Mouse (Mus musculus): ENCODE measurements around the gene Dolpp1.
A peak's percentile ranks its signal among the peaks of the same experiment; 100 is the strongest.

Dolpp1 gene

DNA sequence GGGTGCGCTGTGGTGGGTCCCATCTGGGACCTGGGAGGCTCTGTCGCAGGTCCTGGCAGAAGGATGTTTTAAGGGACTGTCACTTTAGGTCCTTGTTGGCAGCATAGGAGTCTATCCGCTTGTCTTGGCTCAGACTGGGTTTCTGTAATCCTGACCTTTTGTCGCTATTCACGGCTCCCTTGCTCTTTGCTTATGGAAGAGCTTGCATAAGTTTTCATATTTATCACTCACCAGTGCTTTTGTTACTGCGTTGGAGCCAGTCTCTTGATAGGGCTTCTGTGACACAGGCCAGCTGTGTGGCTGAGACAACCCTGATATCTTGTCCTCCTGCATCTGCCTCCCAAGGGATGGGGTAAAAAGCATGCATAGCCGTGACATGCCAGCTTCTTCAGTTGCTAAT, 12.7 kb upstream of the Dolpp1 start:
- DNase-seq: no peak

DNA sequence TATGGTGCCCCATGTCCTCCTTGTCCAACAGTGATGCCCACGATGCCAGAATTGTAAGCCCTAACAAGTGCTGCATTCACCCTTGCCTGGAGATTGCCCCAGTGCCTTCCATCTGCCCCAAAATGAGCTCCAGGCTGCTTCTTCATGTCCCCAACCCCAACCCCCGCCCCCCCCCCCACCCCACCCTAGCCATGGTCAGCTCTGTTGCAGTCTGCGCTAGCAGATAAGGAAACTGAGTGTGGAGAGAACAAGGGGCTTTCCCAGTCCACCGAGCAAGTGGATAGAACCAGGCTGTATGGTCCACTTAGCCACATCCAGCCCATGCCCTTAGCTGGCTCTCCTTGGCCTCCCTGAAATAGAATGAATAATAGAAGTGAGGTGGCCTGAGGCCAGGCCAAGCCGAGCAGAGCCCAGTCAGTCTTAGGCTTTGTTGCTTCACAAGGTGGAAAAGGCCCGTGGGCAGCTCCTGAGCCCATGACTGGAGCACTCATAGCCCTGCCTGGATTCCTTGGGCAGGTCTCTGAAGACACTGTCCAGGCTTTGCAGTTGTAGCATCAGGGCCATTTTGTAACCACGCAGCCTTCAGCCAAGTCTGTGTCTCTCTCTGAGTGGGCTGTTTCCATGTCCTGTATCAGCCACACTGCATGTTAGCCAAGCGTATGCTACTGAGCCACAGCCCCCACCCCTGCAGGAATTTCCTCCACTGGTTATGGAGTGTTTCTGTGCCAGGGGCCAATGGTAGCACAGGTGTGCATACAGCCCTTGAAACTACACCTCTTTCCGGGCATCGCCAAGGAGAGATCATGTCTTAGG, 11.3 kb upstream of the Dolpp1 start:
- DNase-seq: no peak

GRCm38 (mm10) chr2:30381377-30381725, 10.7 kb upstream of the Dolpp1 start:
- no peak for DNase-seq

DNA sequence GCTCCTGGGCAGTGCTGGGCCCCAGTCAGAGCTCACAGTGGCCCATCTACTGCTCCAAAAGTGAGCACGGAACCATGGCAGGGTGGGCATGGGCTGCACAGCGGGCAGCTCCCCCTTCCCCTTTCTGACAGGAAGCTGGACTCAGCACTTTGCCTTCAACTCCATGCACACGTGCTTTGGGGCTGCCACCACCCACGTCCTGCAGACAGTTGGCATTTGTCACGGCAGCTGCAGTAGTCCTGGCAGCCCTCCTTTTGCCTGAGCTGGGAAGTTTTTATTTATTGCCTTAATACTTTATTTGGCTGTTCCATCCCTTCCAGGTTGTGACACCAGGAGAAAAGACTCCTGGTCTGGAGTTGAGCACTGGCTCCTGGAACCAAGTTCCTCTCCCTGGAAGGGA, 7.2 kb upstream of the Dolpp1 start:
- DNase-seq: no peak

DNA sequence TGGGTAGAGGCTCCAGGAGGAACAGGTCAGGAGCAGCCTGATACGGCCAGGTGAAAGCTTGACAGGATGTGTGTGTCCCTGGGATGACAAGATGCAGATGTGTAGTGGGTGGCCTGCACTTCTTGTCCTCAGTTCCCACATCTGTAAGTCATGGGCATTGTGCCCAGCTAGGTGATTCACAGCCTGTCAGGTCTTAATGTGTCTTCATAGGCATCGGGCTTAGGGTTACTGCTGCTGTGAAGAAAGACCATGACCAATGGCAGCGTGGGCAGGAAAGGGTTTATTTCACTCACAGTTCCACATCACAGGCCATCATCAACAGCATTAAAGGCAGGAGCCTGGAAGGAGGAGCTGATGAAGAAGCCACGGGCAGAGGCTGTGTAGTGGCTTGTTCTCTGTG, 6.5 kb upstream of the Dolpp1 start:
- DNase-seq: no peak

GRCm38 (mm10) chr2:30386913-30387312, 5.1 kb upstream of the Dolpp1 start:
- DNase-seq: no peak

DNA sequence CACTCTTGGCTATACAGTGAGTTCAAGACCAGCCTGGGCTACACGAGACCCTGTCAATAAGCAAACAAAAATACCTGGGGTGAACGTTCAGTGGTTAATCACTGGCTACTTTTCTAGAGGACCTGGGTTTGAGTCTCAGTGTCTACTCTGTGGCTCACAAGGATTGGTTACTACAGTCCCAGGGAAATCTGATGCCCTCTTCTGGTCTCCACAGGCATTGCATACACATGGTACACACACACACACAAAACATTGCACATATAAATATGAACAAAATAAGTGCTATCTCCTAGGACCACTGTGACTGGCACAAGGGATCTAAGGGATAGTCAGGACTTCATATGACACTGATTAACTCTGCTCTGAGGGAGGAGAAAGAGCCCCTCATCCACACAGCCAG, 3.1 kb upstream of the Dolpp1 start:
- DNase-seq: no peak

DNA sequence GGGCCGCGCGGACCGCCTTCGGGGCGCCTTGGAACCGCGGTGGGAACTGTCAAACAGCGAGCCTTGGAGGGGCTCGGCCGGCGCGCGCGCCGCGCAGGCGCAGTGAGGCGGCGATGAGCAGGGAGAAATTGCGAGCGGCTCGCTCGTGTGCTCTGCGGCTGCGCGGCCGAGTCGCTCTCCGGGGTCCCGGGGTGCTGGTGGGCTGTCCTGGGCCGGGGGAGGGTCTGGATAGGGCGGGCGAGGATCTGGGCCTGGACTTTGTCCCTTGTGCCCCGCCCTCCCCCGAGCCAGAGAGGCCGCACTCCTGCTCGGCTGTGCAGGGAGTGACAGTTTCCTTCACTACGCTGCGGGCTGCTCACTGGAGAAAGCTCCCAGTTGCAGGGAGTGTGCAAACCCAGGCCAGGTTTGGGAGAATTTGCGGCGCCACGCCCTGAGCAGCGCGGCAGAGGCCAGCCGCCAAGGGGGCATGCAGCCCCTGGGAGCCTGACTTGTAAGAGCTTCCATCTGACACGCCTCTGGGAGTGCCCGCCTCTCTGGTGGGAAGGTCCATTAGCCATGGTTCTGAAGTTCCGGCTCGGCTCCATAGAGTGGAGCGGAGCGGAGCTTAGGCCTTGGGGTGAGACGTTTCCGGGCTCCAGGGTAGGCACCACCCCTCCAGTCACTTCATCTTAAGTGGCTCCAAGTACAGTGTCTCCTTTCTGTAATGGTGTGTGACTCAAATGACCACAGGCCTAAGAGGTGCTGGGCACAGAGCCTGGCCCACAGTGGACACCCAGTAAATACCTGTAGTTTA, 719 bp downstream of the Dolpp1 start:
- peak; percentile 59 to 86 for DNase-seq

- DNase-seq: no peak
Observed at GRCm38 (mm10) chr2:30393370-30393656, 1.3 kb downstream of the Dolpp1 start.

DNA sequence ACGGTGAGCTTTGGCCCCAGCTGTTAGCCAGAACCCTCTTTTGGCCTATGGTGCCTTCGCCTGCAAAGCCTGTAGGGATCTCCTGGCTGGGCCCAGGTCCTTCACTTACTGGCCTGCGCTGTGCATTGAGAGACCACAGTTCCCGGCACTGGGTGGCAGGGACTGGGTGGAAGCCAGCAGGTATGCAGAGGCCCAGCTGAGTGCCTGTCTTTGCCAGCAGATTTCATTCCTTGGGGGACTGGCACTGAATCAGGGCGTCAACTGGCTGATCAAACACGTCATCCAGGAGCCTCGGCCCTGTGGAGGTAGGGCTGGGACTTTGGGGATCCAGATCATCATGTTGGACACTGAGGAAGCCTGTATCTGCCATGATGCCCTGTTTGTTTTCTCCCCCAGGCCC, 3.7 kb downstream of the Dolpp1 start:
- no peak for DNase-seq

GRCm38 (mm10) chr2:30396246-30396645, 4.2 kb downstream of the Dolpp1 start:
- no peak for DNase-seq

DNA sequence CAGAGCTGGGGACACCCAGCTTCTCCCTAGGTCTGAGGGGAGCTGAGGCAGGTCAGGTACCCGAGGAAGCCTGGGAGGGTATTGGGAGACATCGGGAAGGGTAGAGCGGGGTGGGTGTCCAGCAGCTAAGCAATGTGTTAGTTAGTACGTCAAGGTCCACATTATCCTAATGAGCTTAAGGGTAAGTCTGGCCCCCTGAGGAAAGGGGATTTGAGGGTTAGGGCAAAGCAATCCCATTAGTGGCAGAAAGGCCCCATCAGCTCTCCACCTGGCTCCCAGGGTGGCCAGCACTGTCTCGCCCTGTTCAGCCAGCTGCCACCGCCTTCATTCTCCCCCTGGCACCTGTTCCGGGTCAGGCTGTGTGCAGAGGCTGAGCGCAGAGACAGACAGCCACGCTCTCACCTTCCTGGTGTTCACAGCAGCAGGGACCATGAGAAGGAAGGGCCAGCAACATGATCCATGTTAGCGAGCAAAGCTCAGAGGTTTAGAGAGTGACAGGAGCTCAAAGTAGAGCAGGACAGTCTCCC, 6.0 kb downstream of the Dolpp1 start:
- DNase-seq: no peak

- DNase-seq: peak; percentile 82 to 87
Observed at GRCm38 (mm10) chr2:30399191-30400171, 7.4 kb downstream of the Dolpp1 start.

DNA sequence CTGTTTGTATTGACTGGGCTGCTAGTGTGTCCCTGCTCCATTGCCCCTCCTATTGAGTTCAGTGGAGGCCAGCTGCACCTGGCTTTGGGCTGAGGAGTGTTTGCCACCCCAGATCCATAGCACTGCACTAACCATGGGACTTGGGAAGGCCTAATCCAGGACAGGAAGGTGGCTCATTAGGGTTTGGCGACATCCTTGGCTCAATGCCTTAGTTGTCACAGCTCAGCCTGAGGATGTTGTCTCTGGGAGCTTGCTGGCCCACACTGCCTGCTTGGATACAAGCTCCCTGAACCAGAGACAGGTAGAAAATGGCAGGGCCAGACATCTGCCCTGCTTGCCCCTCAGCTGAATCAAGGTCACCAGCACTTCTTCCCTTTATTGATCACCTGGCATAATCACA, 9.5 kb downstream of the Dolpp1 start:
- peak in 1 of 2 experiments; percentile 39 for DNase-seq

DNA sequence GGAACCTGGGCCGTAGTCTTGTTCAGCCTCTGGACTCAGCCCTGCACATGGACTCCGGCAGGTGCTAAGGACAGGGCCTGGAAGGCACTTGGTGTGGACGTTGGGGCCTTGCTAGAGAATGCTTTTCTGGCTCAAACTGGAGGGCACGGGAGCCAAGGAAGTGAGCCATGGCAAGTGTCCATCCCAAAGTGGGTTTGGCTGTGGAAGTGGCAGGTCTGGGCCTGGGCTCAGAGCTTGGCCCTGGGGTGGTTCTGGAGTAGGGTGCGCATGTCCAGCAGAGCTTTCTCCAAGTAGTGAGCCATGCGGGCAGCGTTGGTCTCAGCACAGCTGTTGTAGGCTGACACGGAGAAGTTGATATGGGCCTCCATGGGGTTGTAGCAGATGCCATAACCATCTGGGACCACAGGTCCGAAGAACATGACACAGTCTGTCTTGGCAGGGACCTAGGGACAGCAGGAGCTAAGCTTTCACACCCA, 10.3 kb downstream of the Dolpp1 start:
- peak; percentile 59 to 66 for DNase-seq

GRCm38 (mm10) chr2:30402843-30403242, 10.8 kb downstream of the Dolpp1 start:
- peak in 1 of 2 experiments; percentile 40 for DNase-seq

GRCm38 (mm10) chr2:30403870-30404269, 11.8 kb downstream of the Dolpp1 start:
- DNase-seq: peak; percentile 46 to 60

DNA sequence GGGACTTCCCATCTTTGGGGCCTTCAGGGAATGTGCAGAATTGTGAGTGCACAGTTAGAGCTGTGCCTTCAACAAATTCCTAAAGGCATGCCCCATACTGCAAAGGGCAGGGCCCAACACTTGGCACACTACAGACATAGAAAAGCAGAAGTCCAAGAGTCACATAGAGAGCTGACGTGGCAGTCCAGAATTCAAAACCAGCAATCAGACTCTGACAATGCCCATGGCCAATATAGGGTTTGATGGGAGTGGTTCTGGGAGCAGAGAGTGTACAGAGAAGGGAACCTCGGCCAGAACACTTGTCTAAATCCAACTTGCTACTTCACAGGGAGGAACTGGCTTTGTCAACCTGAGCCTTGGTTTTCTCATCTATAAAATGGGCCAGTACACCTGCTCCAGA, 15.2 kb downstream of the Dolpp1 start:
- no peak for DNase-seq

DNA sequence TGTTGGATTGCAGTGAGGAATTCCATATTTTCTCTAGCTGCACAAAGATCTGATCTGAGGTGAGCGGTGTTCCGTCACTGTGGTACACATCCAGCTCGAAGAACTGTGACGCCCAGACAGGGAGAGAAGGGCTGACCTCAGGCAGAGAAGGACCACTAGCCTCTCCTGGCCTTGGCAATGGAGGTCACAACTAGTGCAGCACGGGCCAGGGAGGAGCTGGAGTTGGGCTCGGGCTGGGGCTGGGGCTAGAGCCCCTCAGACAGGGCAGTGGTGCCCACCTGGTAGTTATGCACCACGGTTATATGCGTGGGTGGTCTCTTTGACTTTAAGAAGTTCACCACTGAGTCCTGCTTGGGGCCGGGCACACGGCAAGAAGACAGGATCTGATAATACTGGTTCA, 15.7 kb downstream of the Dolpp1 start:
- DNase-seq: no peak

DNA sequence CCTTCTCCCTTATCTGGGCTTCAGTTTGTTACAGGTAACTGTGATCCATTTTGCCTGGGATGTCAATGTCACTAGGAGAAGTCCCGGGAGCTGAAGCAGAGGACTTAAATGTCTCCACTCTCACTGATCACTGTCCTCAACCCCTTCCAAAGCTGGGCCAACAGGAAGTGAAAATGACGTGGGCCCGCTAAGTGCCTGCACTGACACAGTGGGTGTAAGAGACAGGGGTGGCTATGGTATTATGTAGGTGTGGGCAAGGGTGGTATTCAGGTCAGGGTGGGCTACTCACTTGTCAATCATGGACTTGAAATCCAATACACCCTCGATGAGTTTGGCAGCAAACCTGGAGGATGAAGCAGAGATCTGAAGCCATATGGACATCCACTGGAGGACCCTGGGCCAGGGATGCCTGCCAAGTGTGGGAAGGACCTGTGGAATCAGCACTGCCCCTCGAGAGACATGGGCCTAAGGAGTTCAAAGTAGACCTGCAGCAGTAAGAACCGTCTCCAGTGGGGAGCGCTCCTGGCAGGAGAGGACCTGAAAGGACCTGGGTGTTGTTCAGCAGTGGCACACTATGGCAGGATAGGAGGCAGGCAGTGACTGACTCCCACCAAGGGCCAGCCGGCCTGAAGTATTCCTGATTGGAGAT, 16.5 kb downstream of the Dolpp1 start:
- DNase-seq: no peak

GRCm38 (mm10) chr2:30409454-30410176, 17.6 kb downstream of the Dolpp1 start:
- no peak for DNase-seq
